Mouse (Mus musculus) heart, embryonic 13.5 days (tissue): ENCODE results near the gene Rundc1. TPM values are rescaled to one million over a fixed set of nuclear protein-coding genes. Genes with fewer than 3 reads are reported as not detected.
"Not testable (repeated sequence)": the region's sequence is repeated elsewhere in the genome, so short reads cannot be mapped to it uniquely, and the experiment has no call there.

Experiments used
- ATAC-seq: fragments of 200-750 bp; cut with Nextera tagmentation; 2 replicates; pipeline ENCODE4 v1.8.0; 2017; ENCODE audit warnings: moderate TSS enrichment; ENCODE audit not compliant: insufficient number of reproducible peaks, low FRiP score, low TSS enrichment; ENCODE audit errors: extremely low read depth
- H3K27ac ChIP-seq: fragments of 300-500 bp; sonication (generic); replicated peaks from 2 replicates; pipeline ENCODE4 v1.5.1; 2015; ENCODE audit warnings: moderate library complexity, mild to moderate bottlenecking, inconsistent platforms
- H3K27me3 ChIP-seq: fragments of 300-500 bp; sonication (generic); replicated peaks from 2 replicates; pipeline ENCODE4 v1.6.1; 2015; ENCODE audit warnings: mild to moderate bottlenecking, inconsistent platforms
- H3K36me3 ChIP-seq: fragments of 300-500 bp; sonication (generic); 2 replicates; pipeline ENCODE4 v1.6.1; 2015; ENCODE audit warnings: mild to moderate bottlenecking, inconsistent platforms
- H3K4me1 ChIP-seq: fragments of 300-500 bp; sonication (generic); 2 replicates; pipeline ENCODE4 v1.6.1; 2015; ENCODE audit warnings: inconsistent platforms
- H3K4me2 ChIP-seq: fragments of 300-500 bp; sonication (generic); 2 replicates; pipeline ENCODE4 v1.6.1; 2015; ENCODE audit warnings: inconsistent platforms, mild to moderate bottlenecking, moderate library complexity
- H3K4me3 ChIP-seq: fragments of 300-500 bp; sonication (generic); 2 replicates; pipeline ENCODE4 v1.5.1; 2015; ENCODE audit warnings: moderate library complexity, mild to moderate bottlenecking, inconsistent platforms
- H3K9ac ChIP-seq: fragments of 300-500 bp; sonication (generic); 2 replicates; pipeline ENCODE4 v1.6.1; 2015; ENCODE audit warnings: inconsistent platforms, mild to moderate bottlenecking, moderate library complexity
- H3K9me3 ChIP-seq: fragments of 300-500 bp; sonication (generic); 2 replicates; pipeline ENCODE4 v1.6.1; 2016; ENCODE audit warnings: inconsistent platforms
- WGBS: fragments of 180-500 bp; shearing (Covaris S2); methylation state at CpG from one replicate; pipeline ENCODE4 v1.1.7; 2015; ENCODE audit warnings: mixed read lengths; 5-methylcytosine and 5-hydroxymethylcytosine counted together
- polyA plus RNA-seq: library from polyadenylated mRNA; unstranded; fragments of >200 nt; fragmentation: Nextera tagmentation; extraction: Ambion mirVana; gene quantifications from 2 replicates; pipeline ENCODE4 v1.2.1, GENCODE M21; 2015

Gene Rundc1
- polyA plus RNA-seq, 1 experiment from 2014 or later = 13.1 TPM

DNA sequence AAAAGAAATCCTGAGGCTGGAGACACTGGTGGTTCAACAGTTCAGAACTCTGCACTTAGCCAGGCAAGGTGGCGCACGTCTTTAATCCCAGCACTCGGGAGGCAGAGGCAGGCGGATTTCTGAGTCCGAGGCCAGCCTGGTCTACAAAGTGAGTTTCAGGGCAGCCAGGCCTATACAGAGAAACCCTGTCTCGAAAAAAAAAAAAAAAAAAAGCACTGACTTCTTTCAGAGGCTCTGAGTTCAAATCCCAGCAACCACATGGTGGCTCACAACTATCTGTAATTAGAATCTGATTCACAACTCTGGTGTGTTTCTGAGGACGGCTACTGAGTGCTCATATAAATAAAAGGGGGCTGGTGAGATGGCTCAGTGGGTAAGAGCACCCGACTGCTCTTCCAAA, 22.0 kb downstream of the Rundc1 start:
- 90% methylated on average over 8 of the region's 8 CpGs for WGBS
- H3K9ac ChIP-seq, H3K27me3 ChIP-seq, H3K9me3 ChIP-seq, H3K27ac ChIP-seq, ATAC-seq, H3K4me2 ChIP-seq, H3K4me3 ChIP-seq: not testable (repeated sequence)
- Histone ChIP-seq H3K36me3 (peaks cover 33% of the 10 kb centered on the region), H3K4me1 (peaks cover 34% of the 10 kb centered on the region)

GRCm38 (mm10) chr11:101447786-101448185, 22.9 kb downstream of the Rundc1 start:
- H3K4me1 ChIP-seq = peaks cover 37% of the 10 kb centered on the region
- WGBS = 88% methylated on average over 5 of the region's 5 CpGs
- H3K27me3 ChIP-seq = no peaks in the 10 kb centered on the region
- ATAC-seq = no peak
- H3K9ac ChIP-seq = peak overlapping the region; percentile 81; the same call in 1 of the 2 replicates
- peak overlapping the region; percentile 79 for H3K27ac ChIP-seq
- peaks cover 33% of the 10 kb centered on the region for H3K36me3 ChIP-seq
- H3K9me3 ChIP-seq = no peaks in the 10 kb centered on the region
- peak overlapping the region; percentile 60 for H3K4me3 ChIP-seq
- peak overlapping the region; percentile 71 for H3K4me2 ChIP-seq

GRCm38 (mm10) chr11:101448274-101448746, 23.4 kb downstream of the Rundc1 start, which contains the start of gene Ifi35:
Gene Ifi35 (plus strand): TSS chr11:101448407.
- Histone ChIP-seq H3K36me3 (peaks cover 30% of the 10 kb centered on the region), H3K9me3 (no peaks in the 10 kb centered on the region), H3K9ac (peak within 1 kb of the TSS; percentile 81), H3K27me3 (no peaks in the 10 kb centered on the region), H3K4me2 (peak within 1 kb of the TSS; percentile 71), H3K4me3 (peak within 1 kb of the TSS; percentile 60), H3K4me1 (peaks cover 32% of the 10 kb centered on the region), H3K27ac (peak within 1 kb of the TSS; percentile 79)
- peak; percentile 54 for ATAC-seq
- 15% methylated on average over 10 of the region's 10 CpGs for WGBS

GRCm38 (mm10) chr11:101448899-101449298, 24.0 kb downstream of the Rundc1 start:
- Histone ChIP-seq H3K9ac (peak overlapping the region; percentile 81), H3K9me3 (no peaks in the 10 kb centered on the region), H3K36me3 (peaks cover 24% of the 10 kb centered on the region), H3K4me1 (peaks cover 27% of the 10 kb centered on the region), H3K27me3 (no peaks in the 10 kb centered on the region), H3K4me3 (peak overlapping the region; percentile 60), H3K4me2 (peak overlapping the region; percentile 71), H3K27ac (peak overlapping the region; percentile 79; the same call in 1 of the 2 replicates)
- ATAC-seq = no peak
- 75% methylated on average over 4 of the region's 4 CpGs for WGBS

- H3K36me3 ChIP-seq = peaks cover 17% of the 10 kb centered on the region
- peak overlapping the region; percentile 71; the same call in 1 of the 2 replicates for H3K4me2 ChIP-seq
- not testable (repeated sequence) for H3K4me3 ChIP-seq, H3K27ac ChIP-seq, H3K9me3 ChIP-seq, H3K27me3 ChIP-seq, ATAC-seq, H3K9ac ChIP-seq
- H3K4me1 ChIP-seq = peaks cover 21% of the 10 kb centered on the region
- WGBS = 79% methylated on average over 4 of the region's 4 CpGs
Observed at GRCm38 (mm10) chr11:101449596-101449995, 24.7 kb downstream of the Rundc1 start.

DNA sequence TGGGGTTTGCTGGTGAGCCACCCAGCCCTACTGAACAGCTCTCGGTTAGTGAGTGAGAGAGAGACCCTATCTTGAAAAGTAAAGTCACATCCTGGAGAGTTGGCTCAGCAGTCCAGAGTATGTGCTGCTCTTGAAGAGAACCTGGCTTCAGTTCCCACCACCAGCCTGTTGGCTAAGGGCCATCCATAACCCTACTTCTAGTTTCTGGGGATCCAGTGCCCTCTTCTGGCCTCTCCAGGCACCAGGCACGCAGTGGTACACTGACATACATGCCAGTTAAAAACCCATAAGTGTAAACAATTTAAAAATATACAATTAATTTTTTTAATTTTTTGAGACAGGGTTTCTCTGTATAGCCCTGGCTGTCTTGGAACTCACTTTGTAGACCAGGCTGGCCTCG, 25.5 kb downstream of the Rundc1 start:
- Histone ChIP-seq H3K9me3 (no peaks in the 10 kb centered on the region), H3K9ac (no peak overlapping the region), H3K36me3 (peaks cover 9% of the 10 kb centered on the region), H3K4me2 (no peak overlapping the region), H3K27me3 (no peaks in the 10 kb centered on the region), H3K27ac (no peak overlapping the region), H3K4me3 (no peak overlapping the region), H3K4me1 (peaks cover 21% of the 10 kb centered on the region)
- ATAC-seq = no peak
- WGBS = 68% methylated on average over 3 of the region's 3 CpGs

DNA sequence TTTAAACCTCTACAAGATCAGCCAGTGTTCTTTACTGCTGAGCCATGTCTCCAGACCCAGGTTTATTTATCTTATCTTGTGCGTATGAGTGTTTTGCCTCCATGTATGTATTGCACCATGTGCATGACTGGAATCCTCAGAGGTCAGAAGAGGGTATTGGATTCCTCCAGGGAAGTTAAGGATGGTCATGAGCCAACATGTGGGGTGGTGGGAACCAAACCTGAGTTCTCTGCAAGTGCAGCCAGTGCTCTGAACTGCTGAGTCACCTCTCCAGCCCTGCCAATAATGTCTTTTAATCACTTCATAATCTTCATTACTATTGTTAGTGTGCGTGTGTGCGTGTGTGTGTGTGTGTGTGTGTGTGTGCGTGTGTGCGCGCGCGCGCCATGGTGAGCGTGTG, 26.7 kb downstream of the Rundc1 start:
- Histone ChIP-seq H3K9me3 (no peaks in the 10 kb centered on the region), H3K4me3 (no peak overlapping the region), H3K27ac (no peak overlapping the region), H3K4me2 (no peak overlapping the region), H3K4me1 (peaks cover 21% of the 10 kb centered on the region), H3K27me3 (no peaks in the 10 kb centered on the region), H3K9ac (no peak overlapping the region), H3K36me3 (peaks cover 2% of the 10 kb centered on the region)
- no peak for ATAC-seq
- WGBS = 90% methylated on average over 10 of the region's 10 CpGs

GRCm38 (mm10) chr11:101452093-101452774, 27.3 kb downstream of the Rundc1 start:
- H3K27me3 ChIP-seq = no peaks in the 10 kb centered on the region
- no peak for ATAC-seq
- no peaks in the 10 kb centered on the region for H3K9me3 ChIP-seq
- H3K9ac ChIP-seq = no peak overlapping the region
- H3K27ac ChIP-seq = no peak overlapping the region
- H3K4me3 ChIP-seq = no peak overlapping the region
- H3K36me3 ChIP-seq = peaks cover 7% of the 10 kb centered on the region
- no peak overlapping the region for H3K4me2 ChIP-seq
- WGBS = 62% methylated on average over 10 of the region's 10 CpGs
- H3K4me1 ChIP-seq = peaks cover 21% of the 10 kb centered on the region

DNA sequence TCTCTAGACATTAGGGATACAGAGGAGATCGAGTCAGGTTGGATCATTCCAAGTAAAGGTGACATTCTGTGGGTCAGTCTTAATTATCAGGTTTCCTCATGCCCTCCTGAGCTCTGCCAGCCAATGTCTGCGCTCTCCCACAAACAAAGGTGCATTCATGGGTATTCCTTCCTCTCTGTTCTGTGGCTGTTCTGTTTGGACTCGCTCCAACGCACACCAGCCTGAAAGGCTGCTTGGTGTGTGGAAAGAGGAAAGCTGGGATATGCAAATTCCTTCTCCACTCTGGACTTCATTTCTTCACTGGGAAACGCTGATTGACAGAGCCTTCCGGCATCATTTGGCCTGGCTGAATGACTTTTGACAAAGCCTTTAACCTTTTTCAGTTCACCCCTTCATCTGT, 29.8 kb downstream of the Rundc1 start:
- Histone ChIP-seq H3K4me1 (peaks cover 8% of the 10 kb centered on the region; the same call in 1 of the 2 replicates), H3K9me3 (no peaks in the 10 kb centered on the region), H3K9ac (no peak overlapping the region), H3K36me3 (peaks cover 32% of the 10 kb centered on the region), H3K27ac (no peak overlapping the region), H3K4me3 (no peak overlapping the region), H3K27me3 (no peaks in the 10 kb centered on the region), H3K4me2 (no peak overlapping the region)
- ATAC-seq = no peak
- 70% methylated on average over 6 of the region's 6 CpGs for WGBS

DNA sequence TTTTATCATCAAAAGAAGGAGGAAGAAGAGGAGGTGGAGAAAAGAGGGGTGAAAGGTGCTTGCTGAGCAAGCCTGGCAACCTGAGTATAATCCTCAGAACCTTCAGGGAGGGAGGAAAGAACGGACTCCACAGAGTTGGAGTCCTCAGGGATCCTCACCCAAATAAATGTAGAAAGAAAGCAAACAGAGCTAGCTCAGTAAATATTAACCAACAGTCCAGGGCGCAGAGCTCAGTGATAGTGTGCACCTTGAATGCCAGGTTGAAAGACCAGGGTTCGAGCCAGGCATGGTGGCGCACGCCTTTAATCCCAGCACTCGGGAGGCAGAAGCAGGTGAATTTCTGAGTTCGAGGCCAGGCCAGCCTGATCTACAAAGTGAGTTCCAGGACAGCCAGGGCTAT, 30.7 kb downstream of the Rundc1 start:
- peaks cover 41% of the 10 kb centered on the region for H3K36me3 ChIP-seq
- no peaks in the 10 kb centered on the region for H3K9me3 ChIP-seq
- H3K27me3 ChIP-seq = no peaks in the 10 kb centered on the region
- no peak overlapping the region for H3K4me3 ChIP-seq
- ATAC-seq = no peak
- peaks cover 8% of the 10 kb centered on the region; the same call in 1 of the 2 replicates for H3K4me1 ChIP-seq
- no peak overlapping the region for H3K9ac ChIP-seq
- WGBS = 90% methylated on average over 7 of the region's 7 CpGs
- H3K27ac ChIP-seq = no peak overlapping the region
- H3K4me2 ChIP-seq = no peak overlapping the region

GRCm38 (mm10) chr11:101457631-101458030, 32.7 kb downstream of the Rundc1 start:
- Histone ChIP-seq H3K4me3 (no peak overlapping the region), H3K4me2 (no peak overlapping the region), H3K36me3 (peaks cover 61% of the 10 kb centered on the region), H3K4me1 (peaks cover 11% of the 10 kb centered on the region), H3K9me3 (no peaks in the 10 kb centered on the region), H3K27me3 (no peaks in the 10 kb centered on the region), H3K27ac (no peak overlapping the region), H3K9ac (no peak overlapping the region)
- no peak for ATAC-seq
- WGBS = 88% methylated on average over 9 of the region's 9 CpGs

GRCm38 (mm10) chr11:101458217-101458616, 33.3 kb downstream of the Rundc1 start:
- ATAC-seq = no peak
- H3K27me3 ChIP-seq = no peaks in the 10 kb centered on the region
- peaks cover 17% of the 10 kb centered on the region for H3K4me1 ChIP-seq
- H3K9ac ChIP-seq = no peak overlapping the region
- H3K4me2 ChIP-seq = no peak overlapping the region
- no peak overlapping the region for H3K27ac ChIP-seq
- H3K36me3 ChIP-seq = peaks cover 64% of the 10 kb centered on the region
- no peak overlapping the region for H3K4me3 ChIP-seq
- WGBS = 81% methylated on average over 12 of the region's 12 CpGs
- no peaks in the 10 kb centered on the region for H3K9me3 ChIP-seq
